Mouse (Mus musculus): ENCODE measurements at regions not wholly inside any gene's neighbourhood (a gene's known extent, or its start where the extent isn't known, plus 50 kb on each side); places are given as distances from the start of the nearest gene placed in this dataset.

GRCm38 (mm10) chr1:137212856-137213255, 252.6 kb upstream of the Nr5a2 start:
- TF ChIP-seq HCFC1 (IDR thresholded peaks at IDR 0.05; ENCODE audit: borderline replicate concordance, insufficient read depth, low read length): no peak
- no peak for TF ChIP-seq CHD2 (IDR thresholded peaks at IDR 0.05; ENCODE audit: low read depth, low read length)
- no peak for TF ChIP-seq MAFK (IDR thresholded peaks at IDR 0.05; ENCODE audit: insufficient read depth, low read depth, low read length)
- TF ChIP-seq ZNF384 (IDR thresholded peaks at IDR 0.05; ENCODE audit: low read depth, low read length): no peak

All from ES-E14 (cell line).